Mouse (Mus musculus): ENCODE results near the gene Tmem95. TPM values are rescaled to one million over a fixed set of nuclear protein-coding genes. Genes with fewer than 3 reads are reported as not detected.
"Not testable (repeated sequence)": the region's sequence is repeated elsewhere in the genome, so short reads cannot be mapped to it uniquely, and the experiment has no call there.

Tmem95 gene
- total RNA-seq (2021), result not detected
- long read RNA-seq, experiment 1, result 0 reads
- long read RNA-seq, experiment 2, result 0 reads

DNA sequence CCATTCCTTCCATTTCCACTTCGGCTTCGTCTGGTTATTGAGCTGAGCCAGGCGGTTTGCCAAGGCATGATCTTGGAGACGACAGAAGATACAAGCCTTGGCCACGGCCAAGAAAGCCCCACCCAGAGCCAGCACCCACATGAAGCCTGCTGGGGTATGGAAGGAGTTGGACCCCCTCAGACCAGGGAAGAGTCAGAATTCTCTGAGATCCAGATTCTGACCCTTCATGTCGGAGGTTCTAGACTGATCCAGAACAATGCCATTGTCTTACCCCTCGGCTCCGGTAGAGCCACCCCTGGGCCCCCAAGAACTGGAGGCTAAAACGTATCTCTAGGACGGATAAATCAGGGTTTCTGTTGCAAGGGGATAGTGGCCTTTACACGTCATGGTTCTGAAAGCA lies at the start of gene Tmem95:
Gene Tmem95, minus strand, starts transcription at position 141 of the 400 bp plus-strand sequence.
- no peak for DNase-seq (ENCODE audit: low spot score in 2 of 2)

DNA sequence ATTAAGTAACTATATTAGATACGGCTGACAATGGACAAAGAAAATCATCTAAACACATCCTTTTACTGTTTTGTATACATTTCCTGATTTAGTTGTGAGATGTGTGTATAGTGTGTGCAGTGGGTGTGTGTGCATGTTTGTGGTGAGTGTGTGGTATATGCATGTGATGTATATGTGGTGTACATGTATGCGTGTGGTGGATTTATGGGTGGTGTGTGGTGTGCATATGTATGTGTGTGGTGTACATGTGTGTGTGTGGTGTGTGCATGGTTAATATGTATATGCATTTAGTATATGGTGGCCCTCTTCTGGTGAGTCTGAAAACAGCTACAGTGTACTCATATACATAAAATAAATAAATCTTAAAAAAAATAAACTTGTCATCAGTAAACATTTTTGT lies 49.7 kb upstream of the Tmem95 start:
- DNase-seq (ENCODE audit: low spot score in 2 of 2), result no peak

DNA sequence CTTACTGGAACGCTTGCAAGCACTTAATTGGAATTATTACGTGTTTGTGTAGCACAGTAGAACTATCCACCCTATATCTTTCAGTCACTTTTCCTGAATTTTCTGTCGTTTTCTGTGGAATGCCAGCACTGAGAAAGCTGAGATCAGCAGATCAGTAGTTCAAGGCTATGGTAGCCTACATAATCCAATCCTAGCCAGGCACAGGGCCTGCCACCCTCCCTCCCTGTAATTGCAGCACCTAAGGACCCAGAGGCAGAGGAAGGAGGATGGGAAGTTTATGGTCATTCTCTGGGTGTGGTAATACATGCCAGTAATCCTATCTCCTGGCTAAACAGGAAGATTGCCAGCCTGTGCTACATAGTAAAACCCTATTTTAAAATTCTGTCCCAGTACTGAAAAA lies 45.0 kb upstream of the Tmem95 start:
- no peak for DNase-seq (ENCODE audit: low spot score in 2 of 2)

DNA sequence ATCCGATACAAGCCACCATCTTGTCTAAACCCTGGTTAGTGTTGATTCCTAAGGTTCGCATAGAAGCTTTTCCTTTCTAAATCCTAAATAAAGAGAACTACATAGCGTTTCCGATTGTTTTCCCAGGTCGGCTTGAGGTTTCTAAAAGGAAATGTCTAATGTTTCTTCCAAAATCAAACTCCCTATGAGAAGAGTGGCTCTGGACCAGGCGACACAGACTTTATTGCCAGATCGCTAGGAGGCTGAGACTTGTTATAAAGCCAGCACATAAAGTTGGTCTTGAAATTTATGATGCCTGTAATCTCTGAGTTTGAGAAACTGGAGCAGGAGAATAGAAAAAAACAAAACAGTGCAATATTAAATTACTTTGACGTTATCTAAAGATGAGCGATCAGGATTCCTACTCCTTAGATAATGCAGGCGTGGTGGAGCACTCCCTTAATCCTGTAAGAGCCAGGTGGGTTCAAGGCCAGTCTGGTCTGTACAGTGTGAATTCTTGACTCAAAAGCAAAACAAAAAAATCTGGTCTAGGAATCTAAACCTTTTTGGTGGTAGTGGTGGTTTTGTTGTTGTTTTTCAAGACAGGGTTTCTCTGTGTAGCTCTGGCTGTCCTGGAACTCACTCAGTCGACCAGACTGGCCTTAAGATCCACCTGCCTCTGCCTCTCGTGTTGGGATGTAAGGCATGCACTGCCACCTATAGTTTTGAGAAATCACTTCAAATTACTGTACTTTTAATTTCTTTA lies 44.4 kb upstream of the Tmem95 start:
- no peak for DNase-seq (ENCODE audit: low spot score in 2 of 2)

DNA sequence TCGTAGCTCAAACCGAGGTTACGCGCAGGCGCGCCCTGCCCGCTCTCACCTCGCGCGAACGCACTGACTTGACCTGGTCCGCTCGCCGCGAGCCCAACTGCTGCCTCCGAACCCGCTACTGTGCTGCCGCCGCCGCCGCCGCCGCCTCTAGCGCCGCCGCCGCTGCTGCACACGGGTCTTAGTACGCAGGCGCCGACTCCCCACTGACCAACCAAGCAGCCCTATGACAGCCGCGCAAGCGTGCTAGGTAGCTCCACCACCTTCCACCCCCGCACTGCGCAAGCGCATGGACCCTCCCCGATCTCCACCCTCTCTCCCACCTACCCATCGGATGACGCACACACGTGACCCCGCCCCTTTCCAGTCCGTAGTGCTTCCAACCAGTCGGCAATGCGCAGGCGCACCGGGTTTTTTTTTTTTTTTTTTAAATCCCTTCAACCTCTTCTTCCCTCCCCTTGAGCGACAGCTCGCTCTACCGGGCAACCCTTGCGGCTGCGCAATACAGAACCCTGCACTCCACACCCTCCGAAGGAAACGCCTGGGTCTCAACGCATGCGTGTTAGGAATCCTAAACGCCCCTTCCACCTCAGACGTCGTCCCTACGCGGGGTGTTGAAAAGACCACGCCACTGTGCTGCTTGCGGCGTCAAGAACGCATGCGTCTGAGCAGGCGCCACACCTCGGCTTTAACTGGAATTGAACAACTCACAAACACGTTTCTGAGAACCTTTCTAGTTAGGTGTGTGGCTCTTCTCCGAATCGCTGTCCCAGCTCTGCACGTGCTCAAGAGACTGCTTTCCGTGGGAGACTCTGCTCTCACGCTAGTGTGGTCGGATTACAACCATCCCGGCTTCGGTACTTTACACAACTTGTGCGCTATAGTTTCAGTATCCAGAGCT lies 43.5 kb upstream of the Tmem95 start, which contains the start of gene Eif5a:
Gene Eif5a, minus strand, starts transcription at position 845 of the 898 bp plus-strand sequence.
- peak; percentile 100 for DNase-seq (ENCODE audit: low spot score in 2 of 2)

DNA sequence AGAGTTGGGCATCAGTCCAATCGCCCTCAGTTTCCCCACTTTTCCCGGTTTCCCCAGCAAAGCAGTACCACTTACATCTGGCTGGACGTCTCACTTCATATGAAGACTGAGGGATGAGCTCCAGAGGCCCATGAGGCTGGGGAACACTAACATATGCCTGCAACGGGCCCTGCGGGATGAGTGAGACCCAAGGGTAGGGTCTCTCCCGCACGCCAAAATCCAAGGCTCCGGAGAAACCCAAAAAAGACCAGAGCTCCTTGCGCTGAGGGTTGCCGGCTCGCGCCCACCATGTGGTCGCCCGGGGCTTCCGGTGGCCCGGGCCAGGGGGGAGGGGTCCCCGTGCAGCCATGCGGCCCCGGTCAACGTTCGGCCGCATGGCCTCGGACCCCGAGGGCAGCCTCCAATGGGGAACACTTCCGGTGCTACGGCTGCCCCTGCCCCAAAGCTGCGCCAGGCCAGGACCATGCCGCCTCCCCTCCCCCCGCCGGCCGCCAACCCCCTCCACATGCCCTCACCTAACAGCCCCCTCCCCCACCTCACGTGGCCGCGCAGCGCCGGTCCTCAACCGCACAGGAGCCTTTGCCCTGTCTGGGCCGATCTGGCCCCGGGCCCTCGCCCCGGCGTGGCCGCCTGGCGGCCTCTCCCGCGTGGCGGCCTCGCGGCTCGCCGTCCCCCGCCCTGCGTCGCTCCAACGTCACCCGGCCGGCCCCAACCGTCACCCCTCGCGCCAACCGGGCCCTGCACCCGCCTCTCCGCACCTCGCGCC lies 42.6 kb upstream of the Tmem95 start:
- DNase-seq (ENCODE audit: low spot score in 2 of 2), result no peak

DNA sequence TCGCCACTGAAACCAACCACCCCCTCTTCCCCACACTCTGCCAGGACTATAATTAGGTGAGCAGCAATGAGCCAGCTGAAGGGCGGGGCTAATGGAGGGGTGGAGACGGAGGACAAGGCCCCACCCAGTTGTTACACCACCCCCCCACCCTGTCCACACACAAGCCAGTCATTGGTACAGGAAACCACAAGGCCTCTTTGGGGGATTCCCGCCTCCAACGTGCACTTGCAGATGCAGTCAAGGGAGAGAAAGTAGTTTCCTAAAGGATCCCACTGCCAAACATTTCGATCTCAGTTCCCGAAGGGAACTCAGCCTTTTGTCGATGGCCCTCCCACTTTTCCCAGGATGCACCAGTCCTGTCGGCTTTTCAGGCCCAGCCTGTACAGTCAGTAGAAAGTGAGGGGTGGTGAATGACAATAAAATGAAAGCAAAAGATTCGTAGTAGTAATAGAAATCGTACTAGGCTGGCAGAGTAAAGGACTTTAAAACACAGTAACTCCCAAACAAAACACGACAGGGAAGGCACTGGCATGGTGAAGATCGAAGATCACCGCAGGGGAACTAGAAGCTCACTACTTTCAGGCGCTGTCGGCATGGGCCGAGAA lies 41.9 kb upstream of the Tmem95 start:
- peak; percentile 53 to 63 for DNase-seq (ENCODE audit: low spot score in 2 of 2)

DNA sequence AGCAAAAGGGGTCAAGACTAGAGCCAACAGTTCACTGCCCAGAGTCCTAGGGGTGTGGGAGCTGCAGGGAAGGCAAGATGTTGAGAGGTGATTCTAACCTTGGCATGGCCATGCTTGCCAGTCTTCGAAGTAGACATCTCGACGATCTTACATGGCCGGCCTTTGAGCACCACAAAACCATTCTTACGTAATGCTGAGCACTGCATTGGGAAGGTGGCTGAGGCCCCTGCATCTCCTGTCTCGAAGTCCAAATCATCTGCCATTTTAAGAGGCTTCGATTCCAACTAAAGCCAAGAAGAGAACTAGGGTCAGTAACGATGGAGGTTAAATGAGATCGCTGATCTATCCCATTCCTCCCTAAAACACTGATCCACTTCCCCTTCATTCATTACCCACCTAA lies 41.2 kb upstream of the Tmem95 start:
- DNase-seq (ENCODE audit: low spot score in 2 of 2), result no peak

DNA sequence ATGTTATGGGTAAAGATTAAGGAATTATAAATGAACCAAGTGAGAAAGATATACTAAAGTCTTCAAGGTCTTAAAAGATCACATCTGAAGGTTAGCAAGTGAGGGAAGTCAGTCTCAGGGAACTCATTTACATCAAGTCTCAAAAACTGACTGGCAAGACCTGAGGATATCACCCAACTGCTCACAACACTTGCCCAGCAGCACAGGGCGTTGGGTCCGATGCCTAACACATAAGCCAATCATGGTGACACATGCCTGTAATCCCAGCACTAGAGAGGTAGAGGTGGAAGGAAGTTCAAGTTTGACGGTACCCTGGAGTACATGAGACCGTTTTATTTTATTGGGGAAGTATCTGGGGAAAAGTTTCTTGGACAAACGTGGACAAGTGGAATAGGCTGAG lies 40.3 kb upstream of the Tmem95 start:
- DNase-seq (ENCODE audit: low spot score in 2 of 2), result no peak

DNA sequence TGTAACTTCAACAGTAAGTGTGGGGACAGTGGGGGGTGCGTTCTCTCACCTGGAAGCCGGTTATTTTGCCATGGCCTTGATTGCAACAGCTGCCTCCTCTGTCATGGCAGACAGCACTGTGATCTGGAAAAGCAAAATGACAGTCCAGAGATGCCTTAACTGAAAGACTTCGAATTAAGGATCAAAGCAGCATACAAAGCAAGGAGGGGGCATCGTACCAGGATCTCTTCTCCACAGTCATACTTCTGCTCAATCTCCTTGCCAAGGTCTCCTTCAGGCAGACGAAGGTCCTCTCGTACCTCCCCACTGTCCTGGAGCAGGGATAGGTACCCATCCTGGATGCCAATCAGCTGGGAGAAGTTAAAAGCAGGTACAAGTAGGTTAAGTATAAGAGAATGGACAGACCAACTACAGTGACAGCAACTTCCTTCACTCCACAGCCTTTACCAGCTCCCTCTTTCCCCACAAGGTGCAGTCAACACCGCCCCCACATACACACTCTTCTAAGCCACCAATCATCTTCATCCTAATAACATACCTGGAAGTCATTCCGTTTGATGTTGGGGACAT lies 39.6 kb upstream of the Tmem95 start:
- DNase-seq (ENCODE audit: low spot score in 2 of 2), result no peak

DNA sequence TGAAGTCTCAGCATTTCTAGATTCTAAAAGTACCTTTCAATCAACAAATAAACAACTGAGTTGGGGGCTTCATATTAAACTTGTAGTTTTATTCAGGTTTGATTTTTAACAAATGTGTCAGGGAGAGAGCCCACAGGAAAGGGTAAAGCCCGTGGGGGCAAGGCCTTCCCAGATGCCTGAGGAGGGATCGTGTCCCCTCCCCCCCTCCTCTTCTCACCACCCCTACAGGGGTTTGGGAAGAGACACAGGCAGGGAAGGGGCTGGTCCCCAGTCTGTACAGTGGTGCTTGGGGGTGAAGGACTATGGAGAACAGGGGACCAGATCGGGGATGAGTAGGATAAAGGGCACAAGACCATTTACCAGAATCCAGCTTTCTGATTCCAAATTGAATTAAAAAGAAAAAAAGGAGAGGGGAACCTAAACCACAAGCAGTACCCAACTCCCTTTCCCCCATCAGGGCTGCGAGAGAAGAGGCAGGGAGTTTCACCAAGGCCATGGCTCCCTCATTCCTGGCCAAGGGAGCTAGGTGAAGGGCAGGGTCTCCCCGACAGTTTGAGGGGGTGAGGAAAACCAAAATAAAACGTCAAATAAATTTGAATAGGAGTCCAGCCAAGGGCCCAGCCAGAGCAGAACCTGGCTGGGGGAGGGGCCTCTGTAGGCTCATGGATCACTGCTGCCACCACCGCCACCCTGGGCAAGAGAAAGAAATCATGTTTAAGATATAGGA lies 39.0 kb upstream of the Tmem95 start:
- not testable (repeated sequence) for DNase-seq (ENCODE audit: low spot score in 2 of 2)

DNA sequence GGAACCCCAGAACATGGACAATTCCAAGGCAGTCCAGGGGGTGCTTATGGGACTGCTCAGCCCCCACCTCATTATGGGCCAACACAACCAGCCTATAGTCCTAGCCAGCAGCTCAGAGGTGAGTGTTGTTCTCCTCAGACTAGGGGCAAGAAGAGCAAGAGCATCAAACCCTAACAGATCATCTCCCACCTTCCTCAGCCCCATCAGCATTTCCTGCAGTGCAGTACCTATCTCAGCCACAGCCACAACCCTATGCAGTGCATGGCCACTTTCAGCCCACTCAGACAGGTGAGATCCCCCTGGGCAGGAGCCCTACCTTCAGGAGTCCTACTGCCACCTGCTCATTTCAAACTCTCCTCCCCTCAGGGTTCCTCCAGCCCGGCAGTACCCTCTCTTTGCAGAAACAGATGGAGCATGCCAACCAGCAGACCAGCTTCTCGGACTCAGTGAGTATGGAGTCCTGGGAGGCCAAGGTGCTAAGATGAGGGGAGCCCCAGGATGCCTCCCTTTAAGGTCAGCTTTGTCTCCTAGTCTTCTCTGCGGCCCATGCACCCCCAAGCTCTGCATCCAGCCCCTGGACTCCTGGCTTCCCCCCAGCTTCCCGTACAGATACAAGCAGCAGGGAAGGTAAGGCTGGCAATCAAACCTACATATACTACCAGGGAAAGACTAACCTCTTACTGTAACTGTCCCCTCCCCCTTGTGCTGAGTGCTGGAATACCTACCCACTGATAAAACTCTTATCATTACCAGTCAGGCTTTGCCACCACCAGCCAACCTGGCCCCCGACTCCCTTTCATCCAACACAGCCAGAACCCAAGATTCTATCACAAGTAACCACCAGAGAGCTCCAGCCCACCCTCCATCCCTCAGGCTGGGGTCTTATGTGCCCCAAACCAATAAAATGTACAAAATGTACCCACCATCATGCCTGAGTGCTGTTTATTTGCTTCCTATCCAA lies 38.1 kb upstream of the Tmem95 start:
- no peak for DNase-seq (ENCODE audit: low spot score in 2 of 2)

DNA sequence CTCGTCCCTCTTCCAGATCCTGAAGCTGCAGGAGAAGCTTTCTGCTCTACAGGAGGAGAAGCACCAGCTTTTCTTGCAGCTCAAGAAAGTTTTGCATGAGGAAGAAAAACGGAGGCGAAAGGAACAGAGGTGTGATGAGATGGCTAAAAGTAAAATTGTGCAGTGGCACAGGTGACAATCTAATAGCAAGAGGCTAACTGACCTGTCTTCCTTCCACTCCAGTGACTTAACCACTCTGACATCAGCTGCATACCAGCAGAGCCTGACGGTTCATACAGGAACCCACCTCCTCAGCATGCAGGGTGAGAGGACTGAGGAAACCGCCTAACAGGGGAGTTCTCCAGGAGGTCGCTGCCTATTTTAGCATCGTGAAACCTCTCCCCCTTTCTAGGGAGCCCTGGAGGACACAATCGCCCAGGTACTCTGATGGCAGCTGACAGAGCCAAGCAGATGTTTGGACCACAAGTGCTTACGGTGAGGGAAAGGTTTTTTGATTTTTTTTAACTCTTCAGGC lies 37.2 kb upstream of the Tmem95 start:
- no peak for DNase-seq (ENCODE audit: low spot score in 2 of 2)

DNA sequence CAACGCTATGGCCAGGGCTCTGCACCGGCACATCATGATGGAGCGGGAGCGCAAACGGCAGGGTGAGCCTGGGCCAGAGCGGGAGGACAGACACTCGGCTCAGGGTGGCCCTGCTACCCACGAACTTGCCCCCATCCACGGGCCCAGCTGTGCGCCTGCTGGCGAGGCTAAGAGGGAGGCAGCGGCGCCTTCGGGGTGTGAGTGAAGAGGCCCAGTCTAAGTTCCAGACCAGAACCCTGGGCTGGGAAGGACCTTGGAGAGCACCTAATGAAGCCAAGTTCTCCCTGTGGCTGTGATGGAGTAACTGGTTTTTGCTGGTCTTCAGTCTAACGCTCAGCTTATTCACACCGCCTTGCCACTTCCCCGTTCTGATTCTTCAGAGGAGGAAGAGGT lies 36.5 kb upstream of the Tmem95 start:
- DNase-seq (ENCODE audit: low spot score in 2 of 2), result no peak

DNA sequence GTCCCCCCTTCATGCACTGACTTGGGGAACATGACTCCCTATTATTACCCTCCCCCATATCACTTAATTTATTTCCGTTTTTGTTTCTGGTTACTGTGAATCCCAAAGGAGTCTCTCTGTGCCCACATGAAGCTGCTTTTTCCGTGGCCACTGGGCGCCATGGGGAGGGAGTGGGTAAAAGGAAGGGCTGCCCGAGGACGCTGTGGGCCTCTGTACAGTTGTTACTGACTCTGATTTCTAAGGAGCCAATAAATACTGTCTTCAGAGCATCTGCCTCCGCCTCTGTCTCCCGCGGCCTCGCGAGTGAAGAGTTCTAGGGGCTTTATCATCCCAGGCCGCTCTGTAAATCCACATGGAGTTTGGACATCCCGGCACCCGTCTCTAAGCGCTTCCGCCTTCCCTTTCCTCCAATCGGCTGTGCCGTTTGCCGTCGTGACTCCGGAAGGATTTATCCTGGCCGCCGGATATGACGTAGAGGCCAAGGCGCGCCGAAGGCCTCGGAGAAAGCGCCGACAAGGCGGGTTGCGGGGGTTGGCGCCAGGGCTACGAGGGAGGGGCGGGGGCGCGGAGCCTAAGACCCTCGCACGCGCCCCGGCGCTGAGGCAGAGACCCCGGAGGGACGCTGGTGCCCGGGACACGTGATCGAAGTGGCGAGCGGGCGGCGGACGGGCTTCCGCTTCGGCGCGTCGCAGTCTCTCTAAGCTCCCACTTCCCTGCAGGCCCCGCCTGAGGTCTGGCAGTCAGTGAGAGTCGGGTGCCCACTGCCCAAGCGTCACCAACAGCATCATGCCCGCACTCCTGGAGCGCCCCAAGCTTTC lies 35.9 kb upstream of the Tmem95 start, which contains the start of gene Gps2:
Gene Gps2, plus strand, starts transcription at position 335 of the 818 bp plus-strand sequence.
- DNase-seq (ENCODE audit: low spot score in 2 of 2), result peak; percentile 93 to 95

DNA sequence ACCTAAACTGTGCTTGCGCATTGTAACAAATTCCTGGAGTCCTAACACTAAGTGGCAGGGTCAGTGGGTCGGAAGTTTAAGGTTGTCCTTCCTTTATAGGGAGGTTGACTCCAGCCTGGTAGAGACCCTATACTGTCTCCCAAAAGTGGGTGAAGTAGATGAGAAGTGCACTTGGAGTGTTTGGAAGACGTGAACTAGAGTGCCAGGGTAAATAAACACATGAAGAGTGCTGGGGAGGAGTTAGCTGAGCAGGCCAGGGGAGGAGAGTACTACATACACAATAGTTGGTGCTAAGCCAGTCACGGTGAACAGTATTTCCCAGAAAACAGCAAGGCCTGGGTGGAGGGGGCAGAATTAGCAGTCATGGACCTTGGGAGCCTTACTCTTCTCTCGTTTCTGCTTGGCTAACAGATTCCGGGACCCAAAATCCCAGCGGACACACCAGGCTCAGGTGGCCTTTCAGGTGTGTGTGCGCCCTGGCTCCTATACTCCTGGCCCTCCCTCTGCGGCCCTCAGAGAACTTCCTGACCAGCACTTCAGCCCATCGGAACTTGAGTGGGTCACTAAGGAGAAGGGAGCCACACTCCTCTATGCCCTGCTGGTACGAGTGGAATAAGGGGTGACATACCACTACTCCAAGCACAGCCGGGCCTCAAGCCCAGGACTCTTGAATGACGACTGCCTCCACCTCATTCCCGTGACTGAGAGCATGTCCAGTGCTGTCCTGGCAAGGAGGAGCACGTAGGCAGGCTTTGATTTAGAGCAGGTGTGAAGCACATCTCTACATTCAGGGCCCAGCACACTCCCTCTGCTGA lies 35.1 kb upstream of the Tmem95 start:
- no peak for DNase-seq (ENCODE audit: low spot score in 2 of 2)

DNA sequence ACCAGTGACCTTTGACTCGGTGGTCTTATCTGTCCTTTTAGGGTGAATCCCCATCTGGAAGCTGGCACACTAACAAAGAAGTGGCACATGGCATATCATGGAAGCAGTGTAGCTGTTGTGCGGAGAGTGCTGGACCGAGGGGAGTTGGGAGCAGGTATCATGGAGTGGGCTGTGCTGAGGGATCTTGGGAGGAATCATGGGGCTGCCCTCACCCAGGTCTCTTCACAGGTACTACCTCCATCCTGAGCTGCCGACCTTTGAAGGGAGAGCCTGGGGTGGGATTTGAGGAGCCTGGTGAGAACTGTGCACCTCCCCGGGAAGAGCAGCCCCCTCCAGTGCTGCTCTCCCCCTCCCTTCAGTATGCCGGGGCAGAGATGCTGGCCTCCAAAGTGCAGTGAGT lies 33.9 kb upstream of the Tmem95 start:
- no peak for DNase-seq (ENCODE audit: low spot score in 2 of 2)

All from layer of hippocampus, postnatal 14 days (tissue).